In the genomic region with DNA sequence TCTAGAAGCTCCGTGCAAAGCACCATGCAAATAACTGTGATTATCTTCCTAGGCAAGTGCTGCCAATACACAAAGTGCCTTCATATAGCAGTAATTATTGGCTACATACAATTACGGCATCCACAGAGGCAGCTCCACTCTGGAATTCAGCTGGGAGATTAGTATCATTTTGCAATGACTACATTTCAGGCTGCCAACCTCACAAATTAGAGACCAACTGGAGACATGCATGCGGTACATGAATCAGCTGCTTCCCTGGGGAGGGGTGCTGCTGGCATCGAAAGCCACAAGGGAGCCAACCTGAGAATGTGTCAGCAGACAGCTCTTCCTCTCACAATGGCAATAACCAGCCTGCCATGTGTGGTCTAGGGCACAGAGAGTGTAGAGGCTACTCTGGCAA, we compare ENCODE assay signal across 10 mouse cellular contexts.
DNase-seq lines count a peak whose midpoint lies in the region; ATAC-seq lines count a peak whose summit lies in the region.
"Had no signal": no experiment of that assay in that cellular context is flagged by ENCODE, and none has a peak within 500 bp of the region (broad histone marks: within the 10 kb centered on the region; RNA-seq: fewer than 3 reads in every experiment).

No protein-coding gene starts in this region.

- H3K4me2 ChIP-seq in hindbrain, embryonic 11.5 days (replicated peaks; ENCODE audit: low read depth, low read length) = no peak overlapping the region
- no peak overlapping the region for H3K4me2 ChIP-seq in midbrain, embryonic 15.5 days
- H3K4me2 ChIP-seq: embryonic facial prominence, embryonic 15.5 days; limb, embryonic 15.5 days had no signal

- DNase-seq in hindbrain, embryonic 10.5 days (ENCODE audit: low spot score) = no peak
- no peak for DNase-seq in hindbrain, embryonic 11.5 days (ENCODE audit: low spot score)
- DNase-seq in Muller cell, postnatal 12 days (ENCODE audit: inconsistent ontology term) = peak; percentile 51
- DNase-seq in adrenal gland, postnatal 14 days = no peak
- DNase-seq in testis, postnatal 14 days (ENCODE audit: low spot score) = no peak
- no peak for DNase-seq in lung, postnatal 25 days (ENCODE audit: low spot score)

- 84% methylated on average over 4 of the region's 4 CpGs for WGBS in hindbrain, embryonic 10.5 days
- 75% methylated on average over 4 of the region's 4 CpGs for WGBS in hindbrain, embryonic 11.5 days
- 48% methylated on average over 4 of the region's 4 CpGs for WGBS in midbrain, embryonic 15.5 days

- H3K27ac ChIP-seq in hindbrain, embryonic 10.5 days = peak overlapping the region; percentile 19
- no peak overlapping the region for H3K27ac ChIP-seq in hindbrain, embryonic 11.5 days (ENCODE audit: low read depth, low read length)
- peak overlapping the region; percentile 18; the same call in 1 of the 2 replicates for H3K27ac ChIP-seq in midbrain, embryonic 15.5 days
- H3K27ac ChIP-seq: embryonic facial prominence, embryonic 15.5 days; limb, embryonic 15.5 days had no signal

- H3K9ac ChIP-seq in hindbrain, embryonic 11.5 days (ENCODE audit: low read depth, low read length) = no peak overlapping the region
- H3K9ac ChIP-seq in midbrain, embryonic 15.5 days = no peak overlapping the region
- H3K9ac ChIP-seq: embryonic facial prominence, embryonic 15.5 days; limb, embryonic 15.5 days had no signal

- ATAC-seq in hindbrain, embryonic 11.5 days (ENCODE audit: low FRiP score) = no peak
- ATAC-seq in hematopoietic stem cell, adult 5-6 weeks (replicated peaks in 1 of 2; ENCODE audit: insufficient read depth in 1 of 2, low FRiP score in 2 of 2, low TSS enrichment in 1 of 2, low read depth in 1 of 2, poor library complexity in 2 of 2, severe bottlenecking in 2 of 2) = peak; percentile 15 to 20; a peak in 2 of 4 replicates
- ATAC-seq in midbrain, embryonic 15.5 days (replicated peaks) = peak; percentile 27; the same call in 1 of the 2 replicates

- no peak overlapping the region for H3K4me3 ChIP-seq in hindbrain, embryonic 10.5 days
- no peak overlapping the region for H3K4me3 ChIP-seq in hindbrain, embryonic 11.5 days (ENCODE audit: low read depth, low read length)
- no peak overlapping the region for H3K4me3 ChIP-seq in midbrain, embryonic 15.5 days
- H3K4me3 ChIP-seq: embryonic facial prominence, embryonic 15.5 days; limb, embryonic 15.5 days had no signal

- no peaks in the 10 kb centered on the region for H3K27me3 ChIP-seq in hindbrain, embryonic 10.5 days (ENCODE audit: insufficient read depth, poor library complexity, severe bottlenecking)
- no peaks in the 10 kb centered on the region for H3K27me3 ChIP-seq in hindbrain, embryonic 11.5 days (ENCODE audit: control insufficient read depth, insufficient read depth, low read length)
- no peaks in the 10 kb centered on the region for H3K27me3 ChIP-seq in midbrain, embryonic 15.5 days (replicated peaks)
- H3K27me3 ChIP-seq: embryonic facial prominence, embryonic 15.5 days; limb, embryonic 15.5 days had no signal

- peaks cover 43% of the 10 kb centered on the region for H3K4me1 ChIP-seq in hindbrain, embryonic 10.5 days (replicated peaks)
- H3K4me1 ChIP-seq in hindbrain, embryonic 11.5 days (replicated peaks; ENCODE audit: control insufficient read depth, insufficient read depth, low read length) = no peaks in the 10 kb centered on the region
- peaks cover 19% of the 10 kb centered on the region; the same call in 1 of the 2 replicates for H3K4me1 ChIP-seq in midbrain, embryonic 15.5 days

- H3K36me3 ChIP-seq in hindbrain, embryonic 10.5 days = no peaks in the 10 kb centered on the region
- H3K36me3 ChIP-seq in hindbrain, embryonic 11.5 days (ENCODE audit: control insufficient read depth, insufficient read depth, low read length) = no peaks in the 10 kb centered on the region
- no peaks in the 10 kb centered on the region for H3K36me3 ChIP-seq in midbrain, embryonic 15.5 days (replicated peaks)
- H3K36me3 ChIP-seq: embryonic facial prominence, embryonic 15.5 days; limb, embryonic 15.5 days had no signal

- H3K9me3 ChIP-seq in hindbrain, embryonic 10.5 days = no peaks in the 10 kb centered on the region
- no peaks in the 10 kb centered on the region for H3K9me3 ChIP-seq in hindbrain, embryonic 11.5 days (ENCODE audit: control insufficient read depth, low read length)
- no peaks in the 10 kb centered on the region for H3K9me3 ChIP-seq in midbrain, embryonic 15.5 days
- H3K9me3 ChIP-seq: embryonic facial prominence, embryonic 15.5 days; limb, embryonic 15.5 days had no signal
